Comparison of ENCODE assay signal across 15 mouse cellular contexts in the genomic region with DNA sequence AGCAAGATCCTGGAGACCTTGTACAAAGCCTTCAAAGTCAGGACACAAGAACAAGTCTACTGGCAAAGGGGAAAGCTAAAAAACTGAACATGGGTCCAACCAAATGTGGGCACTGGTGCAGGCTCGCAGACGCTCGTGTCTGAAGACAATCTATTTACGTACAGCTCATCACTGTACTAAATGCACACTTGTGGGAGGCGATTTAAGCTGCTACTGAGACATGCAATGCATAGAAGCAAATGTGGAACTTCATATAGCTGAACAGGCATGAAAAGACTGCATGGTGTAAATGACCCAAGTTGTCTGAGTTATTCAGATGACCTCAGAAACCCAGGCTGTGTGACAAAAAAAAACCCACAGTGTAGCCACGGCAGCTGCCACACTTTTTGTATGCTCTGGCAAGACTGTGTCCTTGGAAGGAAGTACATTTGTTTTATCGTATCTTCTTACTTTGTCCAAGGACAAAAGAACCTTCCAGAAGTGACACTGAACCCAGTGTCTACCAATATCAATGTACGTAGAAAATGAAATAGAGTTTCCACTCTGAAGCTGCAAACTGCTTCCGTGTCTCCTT.
"Had no signal": no experiment of that assay in that cellular context is flagged by ENCODE, and none has a peak within 500 bp of the region (broad histone marks: within the 10 kb centered on the region; RNA-seq: fewer than 3 reads in every experiment).

No protein-coding gene starts in this region.

- H3K36me3 ChIP-seq: midbrain, embryonic 15.5 days; neural tube, embryonic 13.5 days had no signal

- H3K27me3 ChIP-seq: limb, embryonic 15.5 days; liver, embryonic 12.5 days; midbrain, embryonic 15.5 days; neural tube, embryonic 13.5 days had no signal

- DNase-seq: kidney, postnatal 36 days; layer of hippocampus, adult 9-11 months; layer of hippocampus, postnatal 36 days; lung, embryonic 14.5 days; lung, postnatal 10 days; lung, postnatal 4 days; retina, postnatal 1 day; right cerebral cortex, postnatal 4 days; spleen, adult 18-20 months; thymus, postnatal 14 days had no signal

- ATAC-seq: liver, embryonic 12.5 days; midbrain, embryonic 15.5 days had no signal

- H3K9ac ChIP-seq: limb, embryonic 15.5 days; liver, embryonic 12.5 days; lung, embryonic 14.5 days; midbrain, embryonic 15.5 days; neural tube, embryonic 13.5 days had no signal

- H3K4me1 ChIP-seq: limb, embryonic 15.5 days; midbrain, embryonic 15.5 days; neural tube, embryonic 13.5 days had no signal

- H3K4me3 ChIP-seq: limb, embryonic 15.5 days; liver, embryonic 12.5 days; midbrain, embryonic 15.5 days; neural tube, embryonic 13.5 days had no signal

- H3K27ac ChIP-seq: kidney, postnatal 0 days; limb, embryonic 15.5 days; liver, embryonic 12.5 days; midbrain, embryonic 15.5 days; neural tube, embryonic 13.5 days had no signal
